8 mouse cellular contexts compared by ENCODE assay signal in genomic region chr11:3291311-3292061, GRCm38 (mm10). TPM values are rescaled to one million over a fixed set of nuclear protein-coding genes. Genes with fewer than 3 reads are reported as not detected.
DNase-seq lines count a peak whose midpoint lies in the region; ATAC-seq and TF ChIP-seq lines count a peak whose summit lies in the region.

No protein-coding gene starts in this region.

- ATAC-seq in erythroblast, adult 5-6 weeks (replicated peaks; ENCODE audit: low FRiP score, poor library complexity, severe bottlenecking): no peak; the same call in 1 of the 2 replicates
- no peak for ATAC-seq in embryonic facial prominence, embryonic 15.5 days (ENCODE audit: insufficient number of reproducible peaks, low FRiP score, low TSS enrichment, low read depth)

- WGBS in embryonic facial prominence, embryonic 15.5 days: under 1% methylated on average over 26 of the region's 26 CpGs
- 11% methylated on average over 26 of the region's 26 CpGs for WGBS in macrophage (ENCODE audit: missing documents)

- peak overlapping the region; percentile 100 for H3K27ac ChIP-seq in embryonic facial prominence, embryonic 15.5 days (replicated peaks)
- peak overlapping the region; percentile 60 for H3K27ac ChIP-seq in macrophage

- H3K27me3 ChIP-seq in erythroblast, embryonic 14.5 days (ENCODE audit: control insufficient read depth): peaks cover 20% of the 10 kb centered on the region
- H3K27me3 ChIP-seq in E14TG2a.4 (ENCODE audit: insufficient read depth, low read length): no peaks in the 10 kb centered on the region
- no peaks in the 10 kb centered on the region for H3K27me3 ChIP-seq in embryonic facial prominence, embryonic 15.5 days
- H3K27me3 ChIP-seq in splenic B cell, adult 2 months (ENCODE audit: control insufficient read depth, insufficient read depth, low read length, poor library complexity, severe bottlenecking): no peaks in the 10 kb centered on the region

- peaks cover 40% of the 10 kb centered on the region for H3K36me3 ChIP-seq in erythroblast, embryonic 14.5 days (ENCODE audit: control insufficient read depth)
- H3K36me3 ChIP-seq in E14TG2a.4 (ENCODE audit: insufficient read depth, low read length) (peaks cover 51% of the 10 kb centered on the region), macrophage (ENCODE audit: inconsistent target) (peaks cover 19% of the 10 kb centered on the region; the same call in 1 of the 2 replicates)
- peaks cover 29% of the 10 kb centered on the region for H3K36me3 ChIP-seq in embryonic facial prominence, embryonic 15.5 days
- peaks cover 2% of the 10 kb centered on the region; the same call in 1 of the 2 replicates for H3K36me3 ChIP-seq in splenic B cell, adult 2 months (ENCODE audit: control insufficient read depth, insufficient read depth, low read length, poor library complexity, severe bottlenecking)

- H3K79me2 ChIP-seq in macrophage (ENCODE audit: inconsistent target): peaks cover 41% of the 10 kb centered on the region

- DNase-seq in induced T-regulatory cell, adult 2 months (ENCODE audit: low read depth): peak; percentile 74
- peak; percentile 65 for DNase-seq in splenic B cell, adult 2 months (ENCODE audit: low read depth, low spot score)
- no peak for DNase-seq in layer of hippocampus, postnatal 14 days (ENCODE audit: low spot score in 2 of 2)

- H3K4me3 ChIP-seq in erythroblast, embryonic 14.5 days (replicated peaks): peak overlapping the region; percentile 92
- H3K4me3 ChIP-seq in E14TG2a.4 (replicated peaks; ENCODE audit: low read length) (peak overlapping the region; percentile 94), macrophage (ENCODE audit: inconsistent target) (peak overlapping the region; percentile 48)
- peak overlapping the region; percentile 84 for H3K4me3 ChIP-seq in embryonic facial prominence, embryonic 15.5 days (replicated peaks)

- no peaks in the 10 kb centered on the region for H3K9me3 ChIP-seq in erythroblast, embryonic 14.5 days (ENCODE audit: control insufficient read depth, low read length)
- H3K9me3 ChIP-seq in E14TG2a.4 (ENCODE audit: low read length): no peaks in the 10 kb centered on the region
- no peaks in the 10 kb centered on the region for H3K9me3 ChIP-seq in embryonic facial prominence, embryonic 15.5 days (replicated peaks)

- TF ChIP-seq CTCF in E14TG2a.4 (conservative IDR thresholded peaks at IDR 0.05; ENCODE audit: low read length): no peak

- peaks cover 73% of the 10 kb centered on the region for H3K4me1 ChIP-seq in erythroblast, embryonic 14.5 days (ENCODE audit: control insufficient read depth)
- H3K4me1 ChIP-seq in E14TG2a.4 (replicated peaks; ENCODE audit: low read depth, low read length): peaks cover 54% of the 10 kb centered on the region
- peaks cover 59% of the 10 kb centered on the region for H3K4me1 ChIP-seq in embryonic facial prominence, embryonic 15.5 days

- H3K9ac ChIP-seq in embryonic facial prominence, embryonic 15.5 days: peak overlapping the region; percentile 98

- peak overlapping the region; percentile 90 for H3K4me2 ChIP-seq in embryonic facial prominence, embryonic 15.5 days (replicated peaks)

RNA-seq across cellular contexts. Expression of gene Patz1, which starts 2.8 kb away (rescaled TPM):
- polyA plus RNA-seq in erythroblast, embryonic 14.5 days (2012): 1.8 and 2.0 TPM in 2 replicates
- 18.0 and 18.6 TPM in 2 replicates for total RNA-seq in erythroblast, adult 5-6 weeks (2015; ENCODE audit: low replicate concordance)
- total RNA-seq in erythroblast, adult 5-6 weeks (2017; ENCODE audit: low replicate concordance): 13.5 and 22.2 TPM in 2 replicates
- polyA plus RNA-seq in embryonic facial prominence, embryonic 15.5 days (2015; fragmentation: Nextera tagmentation; extraction: Ambion mirVana): 43.4 and 46.3 TPM in 2 replicates
- total RNA-seq in macrophage (2018; cell fraction: chromatin; rRNA removed): 10 to 100 TPM in 16 of 26 experiments, 1 to 10 TPM in 10; 2.9 to 42.8 (median 13.5) TPM
- 10 to 100 TPM in 14 of 26 experiments, 1 to 10 TPM in 12; 3.3 to 19.2 (median 10.3) TPM for total RNA-seq in macrophage (2018; cell fraction: cytosol; rRNA removed)
- 10 to 100 TPM in 17 of 26 experiments, 1 to 10 TPM in 9; 5.3 to 37.7 (median 14.6) TPM for total RNA-seq in macrophage (2018; cell fraction: nucleus; rRNA removed)
- polyA plus RNA-seq in macrophage (2018): 10.9 to 14.0 TPM (median 10.9 TPM) in 3 replicates
- total RNA-seq in layer of hippocampus, postnatal 14 days (2021): 10 to 100 TPM; 50.3 to 50.4 TPM

RNA-seq across cellular contexts. Expression of gene Drg1, which starts 25.3 kb away (rescaled TPM):
- polyA plus RNA-seq in erythroblast, embryonic 14.5 days (2012): 3.4 and 5.6 TPM in 2 replicates
- 54.8 and 79.9 TPM in 2 replicates for total RNA-seq in erythroblast, adult 5-6 weeks (2015; ENCODE audit: low replicate concordance)
- 66.1 and 97.9 TPM in 2 replicates for total RNA-seq in erythroblast, adult 5-6 weeks (2017; ENCODE audit: low replicate concordance)
- polyA plus RNA-seq in embryonic facial prominence, embryonic 15.5 days (2015; fragmentation: Nextera tagmentation; extraction: Ambion mirVana): 188 and 201 TPM in 2 replicates
- total RNA-seq in macrophage (2018; cell fraction: chromatin; rRNA removed): 10 to 100 TPM; 15.6 to 71.1 (median 52.5) TPM
- 10 to 100 TPM; 54.2 to 80.4 (median 68.0) TPM for total RNA-seq in macrophage (2018; cell fraction: cytosol; rRNA removed)
- 10 to 100 TPM; 23.4 to 88.7 (median 45.6) TPM for total RNA-seq in macrophage (2018; cell fraction: nucleus; rRNA removed)
- polyA plus RNA-seq in macrophage (2018): 60.1 to 104 TPM (median 88.3 TPM) in 3 replicates
- 100 to 1,000 TPM in 1 of 2 experiments, 10 to 100 TPM in 1; 89.8 to 103 TPM for total RNA-seq in layer of hippocampus, postnatal 14 days (2021)

RNA-seq across cellular contexts. Expression of gene Pik3ip1, which starts 38.7 kb away (rescaled TPM):
- 0.07 TPM in 1 of 2 replicates, not detected in the other for polyA plus RNA-seq in erythroblast, embryonic 14.5 days (2012)
- total RNA-seq in erythroblast, adult 5-6 weeks (2015; ENCODE audit: low replicate concordance): 0.77 and 2.9 TPM in 2 replicates
- 3.5 and 3.8 TPM in 2 replicates for total RNA-seq in erythroblast, adult 5-6 weeks (2017; ENCODE audit: low replicate concordance)
- polyA plus RNA-seq in embryonic facial prominence, embryonic 15.5 days (2015; fragmentation: Nextera tagmentation; extraction: Ambion mirVana): 13.9 and 15.8 TPM in 2 replicates
- total RNA-seq in macrophage (2018; cell fraction: chromatin; rRNA removed): 10 to 100 TPM in 7 of 26 experiments, 1 to 10 TPM in 19; 1.9 to 27.2 (median 6.4) TPM
- total RNA-seq in macrophage (2018; cell fraction: cytosol; rRNA removed): 10 to 100 TPM in 3 of 26 experiments, 1 to 10 TPM in 23; 2.7 to 12.1 (median 6.3) TPM
- 10 to 100 TPM in 8 of 26 experiments, 1 to 10 TPM in 18; 3.1 to 20.7 (median 8.1) TPM for total RNA-seq in macrophage (2018; cell fraction: nucleus; rRNA removed)
- 1.4 to 14.0 TPM (median 10.1 TPM) in 3 replicates for polyA plus RNA-seq in macrophage (2018)
- 10 to 100 TPM; 29.5 to 35.1 TPM for total RNA-seq in layer of hippocampus, postnatal 14 days (2021)

Comparison
In these comparisons a context has a peak if more than half of its experiments do, and no peak if none do; other contexts are left out.
1. DNase-seq: peak in induced T-regulatory cell, adult 2 months (single experiment) and splenic B cell, adult 2 months (single experiment); none in layer of hippocampus, postnatal 14 days (0 of 2).
2. Peak in every context shown above with its lines, with median percentiles within 50 percentile points of each other: H3K4me3 ChIP-seq.